Mouse (Mus musculus) NIH3T3 (cell line): ENCODE results near the gene Itsn1.

ENCODE experiments used
- DNase-seq: peaks from one replicate; pipeline ENCODE4 v3.0.0-alpha.2; 2012; ENCODE audit warnings: low read depth

Itsn1 gene

GRCm38 (mm10) chr16:91768586-91768985, 39.5 kb downstream of the Itsn1 start:
- no peak for DNase-seq

GRCm38 (mm10) chr16:91769911-91770310, 40.8 kb downstream of the Itsn1 start:
- no peak for DNase-seq

- no peak for DNase-seq
Observed at GRCm38 (mm10) chr16:91770662-91771061, 41.6 kb downstream of the Itsn1 start.

DNA sequence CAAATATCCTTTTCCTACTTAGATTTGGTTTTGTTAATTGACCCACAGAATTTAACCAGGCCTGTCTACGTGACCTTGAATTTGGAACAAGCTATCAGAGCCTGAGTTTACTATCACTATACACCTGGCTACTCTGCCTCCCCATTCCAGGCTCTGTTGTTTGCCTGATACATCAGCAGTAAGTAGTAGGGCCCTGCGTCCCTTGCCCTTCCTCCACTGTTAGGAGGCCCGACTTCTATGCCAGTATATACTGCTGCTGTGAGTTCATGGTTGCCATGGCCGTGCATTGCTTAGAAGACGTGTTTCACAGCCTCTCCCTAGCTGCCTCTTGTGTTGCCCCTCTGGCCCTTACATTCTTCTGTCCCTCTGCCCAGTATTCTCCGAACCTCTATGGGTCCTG, 42.3 kb downstream of the Itsn1 start:
- DNase-seq = no peak

DNA sequence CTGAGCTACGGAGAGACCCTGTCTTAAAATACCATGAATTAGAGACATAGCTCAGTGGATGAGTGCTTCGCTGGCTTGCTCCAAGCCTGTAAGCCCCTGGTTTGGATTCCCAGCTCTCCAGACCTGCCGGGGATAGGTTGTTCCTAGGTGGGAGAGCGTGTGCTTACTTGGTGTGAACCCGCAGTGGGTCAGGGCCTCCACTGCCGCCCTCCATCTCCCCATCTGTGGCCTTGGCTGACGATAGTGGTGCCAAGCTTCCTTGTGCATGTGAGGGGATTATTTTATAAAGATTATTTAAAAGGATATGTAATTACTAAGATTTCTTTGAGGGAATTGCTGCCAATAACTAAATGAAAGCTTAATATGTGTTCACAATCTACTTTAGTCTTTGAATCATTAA, 43.5 kb downstream of the Itsn1 start:
- DNase-seq = no peak

DNA sequence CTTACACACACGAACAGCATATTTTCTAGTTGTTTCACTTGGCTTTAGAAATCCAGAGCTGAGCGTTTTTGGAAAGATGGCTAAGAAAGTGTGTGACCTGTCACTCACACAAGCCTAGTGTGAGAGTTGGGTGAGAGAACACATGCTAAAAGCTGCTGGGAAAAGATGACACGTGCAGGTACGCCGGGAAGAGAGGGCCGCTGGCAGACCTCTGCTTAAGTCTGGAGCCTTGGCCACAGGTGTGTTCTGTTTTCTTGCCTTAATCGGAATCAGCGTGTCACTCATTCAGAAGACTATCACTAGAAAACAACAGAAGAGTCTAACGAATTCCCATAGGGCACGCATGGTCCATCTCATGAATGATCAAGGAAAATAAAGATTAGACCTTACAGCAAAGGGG, 50.5 kb downstream of the Itsn1 start:
- no peak for DNase-seq

GRCm38 (mm10) chr16:91780151-91780550, 51.1 kb downstream of the Itsn1 start:
- DNase-seq = no peak

DNA sequence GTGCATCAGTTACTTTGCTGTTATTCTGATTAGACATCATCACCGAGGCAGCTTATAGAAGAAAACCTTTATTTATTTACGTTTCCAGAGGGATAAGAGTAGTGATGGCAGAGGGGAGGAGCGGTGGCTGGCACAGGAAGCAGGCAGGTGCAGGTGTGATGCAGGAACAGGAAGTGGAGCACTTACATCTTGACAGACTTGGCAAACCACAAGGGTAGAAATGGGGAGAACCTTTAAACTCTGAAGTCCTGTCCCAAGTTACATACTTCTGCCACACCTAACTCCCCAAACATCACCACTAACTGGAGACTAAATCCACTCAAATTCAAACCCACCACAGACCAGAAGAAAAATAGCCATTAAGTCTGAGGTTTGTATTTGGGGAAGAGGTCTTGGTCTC, 51.7 kb downstream of the Itsn1 start:
- no peak for DNase-seq

DNA sequence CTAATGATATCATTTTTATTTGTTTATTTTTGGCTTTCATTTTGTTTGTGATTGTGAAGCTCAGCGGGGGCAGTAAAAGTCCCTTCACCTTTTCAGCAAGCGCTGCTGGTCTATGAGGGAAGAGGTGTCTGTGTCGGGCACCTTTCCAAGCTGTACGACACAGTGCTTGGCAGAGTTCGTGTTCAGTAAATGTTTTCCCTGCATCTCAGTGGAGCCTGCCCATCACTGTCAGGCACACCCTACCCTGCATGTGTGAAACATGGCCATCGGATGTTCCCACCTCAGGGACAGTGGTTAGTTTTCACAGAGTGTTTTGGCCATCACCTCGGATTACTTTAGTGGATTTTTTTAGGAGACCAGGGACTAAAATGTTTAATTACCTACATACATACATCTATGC, 54.1 kb downstream of the Itsn1 start:
- no peak for DNase-seq

GRCm38 (mm10) chr16:91784298-91784697, 55.2 kb downstream of the Itsn1 start:
- no peak for DNase-seq

DNA sequence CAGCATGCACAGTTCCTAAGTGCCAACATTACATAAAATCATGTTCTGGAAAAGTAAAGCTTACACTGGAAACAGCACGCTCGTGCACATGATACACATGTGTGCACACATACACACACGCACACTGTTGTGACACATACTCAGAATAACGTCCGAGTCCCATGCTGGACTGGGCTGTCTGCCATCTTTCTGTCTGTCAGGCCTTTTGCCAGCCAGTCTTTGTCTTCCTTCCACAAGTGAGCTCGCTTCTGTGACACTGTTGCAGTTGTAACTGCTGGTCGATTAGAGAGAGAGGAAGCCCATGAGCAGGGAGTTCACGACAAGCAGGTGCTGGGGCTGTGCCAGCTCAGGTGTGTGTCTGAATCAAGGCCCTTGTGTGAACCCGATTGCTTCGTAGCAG, 57.3 kb downstream of the Itsn1 start:
- DNase-seq = peak; percentile 19

DNA sequence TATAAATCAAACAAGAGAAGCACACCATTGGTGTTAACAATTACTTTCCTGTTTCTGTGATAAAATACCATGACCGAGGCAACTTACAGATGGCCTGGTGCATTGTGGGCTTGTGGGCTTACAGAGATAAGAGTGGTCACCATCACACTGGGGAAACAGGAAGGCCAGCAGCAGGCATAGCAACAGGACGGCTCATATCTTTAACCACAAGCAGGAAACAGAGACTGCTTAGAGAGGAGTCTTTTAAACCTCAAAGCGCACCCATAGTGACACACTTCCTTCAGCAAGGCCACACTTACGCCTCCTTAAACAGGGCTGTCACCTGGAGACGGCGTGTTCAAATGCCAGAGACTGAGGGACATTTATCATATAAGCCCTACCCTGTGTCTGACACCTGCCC, 60.6 kb downstream of the Itsn1 start:
- no peak for DNase-seq

GRCm38 (mm10) chr16:91792477-91793196, 63.6 kb downstream of the Itsn1 start:
- no peak for DNase-seq

GRCm38 (mm10) chr16:91793507-91794278, 64.6 kb downstream of the Itsn1 start:
- DNase-seq = no peak

GRCm38 (mm10) chr16:91794306-91794705, 65.2 kb downstream of the Itsn1 start:
- no peak for DNase-seq

GRCm38 (mm10) chr16:91795044-91795443, 66.0 kb downstream of the Itsn1 start:
- DNase-seq = no peak

DNA sequence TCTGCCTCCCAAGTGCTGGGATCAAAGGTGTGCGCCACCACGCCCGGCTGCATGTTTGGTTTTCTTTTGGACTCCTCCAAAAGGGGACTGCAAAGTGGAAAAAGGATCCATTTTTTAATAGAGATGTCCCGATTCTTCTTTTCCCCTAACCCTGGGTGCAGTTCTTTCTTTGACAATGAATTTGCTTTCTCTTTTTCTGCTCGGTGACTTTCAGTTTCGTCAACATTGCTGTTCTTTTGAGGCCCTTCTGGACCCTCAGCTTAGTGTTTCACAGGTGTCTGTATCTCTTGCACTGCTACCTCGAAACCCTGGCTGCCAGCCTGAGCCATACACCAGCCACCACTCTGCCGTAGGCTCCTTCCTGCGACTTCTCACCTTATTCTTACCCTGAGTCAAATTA, 66.5 kb downstream of the Itsn1 start:
- DNase-seq = no peak

GRCm38 (mm10) chr16:91801426-91801825, 72.3 kb downstream of the Itsn1 start:
- no peak for DNase-seq

DNA sequence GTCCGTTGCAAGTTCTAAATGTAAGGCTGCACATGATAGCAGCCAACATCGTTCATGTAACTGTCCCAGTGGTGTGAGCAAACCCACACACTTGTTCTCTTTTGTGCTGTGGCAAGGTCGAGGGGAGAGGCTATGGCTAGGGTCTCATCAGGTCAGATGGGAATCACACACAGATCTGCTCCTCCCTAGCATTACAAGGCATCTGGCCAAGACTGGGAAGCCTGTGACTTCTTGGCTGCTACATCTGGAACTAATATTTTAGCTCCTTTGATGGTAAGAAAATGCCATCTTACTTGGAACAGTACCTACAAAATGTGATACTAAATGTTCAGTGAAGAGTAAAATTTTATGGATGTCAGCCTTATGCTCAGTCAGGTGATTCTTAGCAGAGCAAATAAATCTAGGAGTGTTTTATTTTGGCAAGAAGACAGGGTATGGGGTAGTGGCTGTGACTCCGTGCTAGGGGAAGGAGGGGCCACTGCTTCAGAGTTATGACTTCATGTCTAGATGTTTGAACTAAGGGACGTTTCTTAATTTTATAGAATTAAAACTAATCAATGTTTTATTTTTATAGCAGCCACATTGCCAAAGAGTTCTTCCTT, 73.5 kb downstream of the Itsn1 start:
- peak; percentile 10 for DNase-seq

- DNase-seq = no peak
Observed at GRCm38 (mm10) chr16:91804418-91804817, 75.3 kb downstream of the Itsn1 start.

- no peak for DNase-seq
Observed at GRCm38 (mm10) chr16:91804831-91805230, 75.8 kb downstream of the Itsn1 start.

DNA sequence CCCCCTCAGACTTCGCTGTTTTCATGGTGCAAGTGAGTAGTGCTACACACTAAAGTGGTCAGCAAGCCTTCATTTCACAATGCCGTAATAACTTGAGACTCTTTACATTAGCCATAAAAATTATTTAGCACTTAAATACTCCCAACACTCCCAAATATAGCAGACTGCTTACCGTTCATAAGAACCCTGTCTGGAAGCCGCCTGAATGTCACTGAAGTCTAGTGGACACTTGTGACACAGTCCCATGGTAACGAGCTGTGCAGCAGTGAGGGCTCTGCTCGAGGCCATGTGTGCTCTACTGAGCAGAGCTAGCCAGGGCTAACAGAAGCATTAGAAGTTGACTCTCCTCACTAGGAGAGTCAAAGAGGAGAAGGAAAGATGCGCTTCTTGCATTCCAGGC, 81.2 kb downstream of the Itsn1 start:
- DNase-seq = no peak

DNA sequence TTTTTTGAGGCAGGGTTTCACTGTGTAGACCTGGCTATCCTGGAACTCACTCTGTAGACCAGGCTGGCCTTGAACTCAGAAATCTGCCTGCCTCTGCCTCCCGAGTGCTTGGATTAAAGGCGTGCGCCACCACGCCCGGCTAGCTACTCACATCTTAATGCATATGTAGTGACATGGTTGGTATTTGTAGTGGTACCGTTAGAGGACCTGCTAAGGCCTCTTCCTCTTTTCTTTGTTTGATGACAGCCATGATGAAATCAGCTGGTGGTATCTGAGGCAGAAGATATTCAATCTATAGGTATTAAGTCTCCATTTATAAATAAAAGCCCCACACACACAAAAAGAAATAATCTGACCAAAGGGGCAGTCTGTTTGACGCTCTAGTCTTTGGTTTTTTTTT, 82.3 kb downstream of the Itsn1 start:
- DNase-seq = no peak
